Mouse (Mus musculus) brain, adult 2 months (tissue): ENCODE measurements around the gene Gsdmc3.
"Not testable (repeated sequence)": the region's sequence is repeated elsewhere in the genome, so short reads cannot be mapped to it uniquely, and the experiment has no call there.

Source experiments
- DNase-seq: peaks from one replicate; pipeline ENCODE4 v3.0.0; 2011; ENCODE audit warnings: low read depth, low spot score

Gene Gsdmc3

GRCm38 (mm10) chr15:63878458-63878857, at the start of gene Gsdmc3:
TSS of gene Gsdmc3 (minus strand) at chr15:63878558.
- DNase-seq: not testable (repeated sequence)

- DNase-seq: peak; percentile 46
These were observed 47.8 kb upstream of the Gsdmc3 start for GRCm38 (mm10) chr15:63926201-63926600.

GRCm38 (mm10) chr15:63924484-63924883, 46.1 kb upstream of the Gsdmc3 start:
- no peak for DNase-seq

GRCm38 (mm10) chr15:63921618-63922017, 43.3 kb upstream of the Gsdmc3 start:
- not testable (repeated sequence) for DNase-seq

- DNase-seq: not testable (repeated sequence)
These were observed 41.4 kb upstream of the Gsdmc3 start for GRCm38 (mm10) chr15:63919728-63920127.

- not testable (repeated sequence) for DNase-seq
These were observed 38.2 kb upstream of the Gsdmc3 start for GRCm38 (mm10) chr15:63916584-63916983.

- DNase-seq: not testable (repeated sequence)
These were observed 33.8 kb upstream of the Gsdmc3 start, which contains the start of gene Gsdmc4 for GRCm38 (mm10) chr15:63912197-63912596. TSS of gene Gsdmc4 (minus strand) at chr15:63912297.

GRCm38 (mm10) chr15:63909896-63910295, 31.5 kb upstream of the Gsdmc3 start:
- DNase-seq: not testable (repeated sequence)

GRCm38 (mm10) chr15:63895560-63896353, 17.4 kb upstream of the Gsdmc3 start:
- DNase-seq: peak; percentile 60

GRCm38 (mm10) chr15:63888440-63888839, 10.1 kb upstream of the Gsdmc3 start:
- DNase-seq: not testable (repeated sequence)

- not testable (repeated sequence) for DNase-seq
These were observed 9.6 kb upstream of the Gsdmc3 start for GRCm38 (mm10) chr15:63887949-63888348.

- DNase-seq: not testable (repeated sequence)
These were observed 2.2 kb downstream of the Gsdmc3 start for GRCm38 (mm10) chr15:63876160-63876559.

GRCm38 (mm10) chr15:63861965-63862364, 16.4 kb downstream of the Gsdmc3 start:
- peak; percentile 12 for DNase-seq
